Mouse (Mus musculus) erythroblast, adult 5-6 weeks (primary cell): ENCODE data around the gene Pdyn. TPM values are rescaled to one million over a fixed set of nuclear protein-coding genes. Genes with fewer than 3 reads are reported as not detected.

Source experiments
- ATAC-seq: replicated peaks from 2 replicates; pipeline ENCODE4 v1.8.0; 2016; ENCODE audit warnings: moderate number of reproducible peaks, mild to moderate bottlenecking, moderate TSS enrichment, inconsistent platforms; ENCODE audit not compliant: poor library complexity, low FRiP score, severe bottlenecking
- total RNA-seq, 2 experiments: library from RNA; stranded (forward) in 1 of 2; stranded (reverse) in 1 of 2; fragments of 150-400 nt in 1 of 2; fragments of 200-764, 138-1000 nt in 1 of 2; gene quantifications; 2 replicates each; pipeline versions ENCODE4 v1.2.3 to v1.2.4; 2015 to 2017; ENCODE audit warnings: low replicate concordance in 2 of 2

Pdyn gene
- total RNA-seq (2015; ENCODE audit: low replicate concordance) (not detected in 2 replicates), total RNA-seq (2017; ENCODE audit: low replicate concordance) (not detected in 2 replicates)

DNA sequence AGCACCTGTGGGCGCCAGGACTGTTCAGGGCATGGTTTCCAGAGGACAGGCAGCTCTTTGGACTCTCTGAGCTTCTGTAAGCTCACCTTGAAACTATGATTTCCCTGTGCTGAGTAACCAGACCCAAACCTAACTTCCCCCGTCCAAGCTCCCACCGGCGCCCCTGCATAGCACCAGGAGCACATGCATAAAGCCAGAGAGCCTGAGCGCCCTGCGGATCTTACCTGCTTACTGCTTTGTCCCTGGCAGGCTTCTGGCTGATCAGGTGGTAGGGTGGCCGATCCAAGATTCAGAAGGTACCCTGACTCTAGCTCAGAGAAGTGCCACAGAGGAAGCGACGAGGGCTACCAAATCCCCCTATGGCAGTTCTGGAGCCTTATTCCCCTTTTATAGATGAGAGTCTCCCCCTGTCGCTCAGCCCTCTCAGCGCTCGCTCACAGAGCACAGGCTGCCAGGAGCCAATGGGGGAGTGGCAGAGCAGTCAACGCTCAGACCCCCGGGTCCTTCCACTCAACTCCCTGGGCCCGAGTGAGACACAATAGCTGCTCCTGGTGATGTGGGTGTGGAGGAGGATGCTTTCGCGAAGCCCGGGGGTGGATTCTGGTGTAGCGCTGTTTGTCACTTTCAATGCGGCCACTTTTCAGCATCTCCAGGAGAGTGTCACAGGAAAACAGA lies at the start of gene Pdyn:
Gene Pdyn, minus strand, starts transcription at position 361 of the 675 bp plus-strand sequence.
- ATAC-seq: no peak

DNA sequence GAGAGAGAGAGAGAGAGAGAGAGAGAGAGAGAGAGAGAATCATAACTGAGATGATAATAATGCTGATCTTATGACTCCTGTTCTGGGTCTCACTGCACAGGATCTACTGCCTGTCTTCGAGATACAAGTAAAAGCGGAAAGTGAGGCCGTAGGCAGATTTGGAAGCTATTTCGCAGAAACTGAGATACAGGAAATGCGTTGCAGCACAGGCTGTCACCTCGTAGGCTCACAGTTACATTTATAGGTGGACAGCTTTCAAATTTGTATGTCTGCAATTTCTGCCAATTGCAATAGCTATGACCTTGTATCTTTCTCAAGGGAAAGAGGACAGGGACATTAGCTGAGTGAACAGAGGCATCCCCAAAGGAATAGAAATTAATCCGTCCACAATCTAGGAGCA lies 42.4 kb upstream of the Pdyn start:
- ATAC-seq: no peak

GRCm38 (mm10) chr2:129740515-129740914 lies 40.9 kb upstream of the Pdyn start:
- no peak for ATAC-seq

DNA sequence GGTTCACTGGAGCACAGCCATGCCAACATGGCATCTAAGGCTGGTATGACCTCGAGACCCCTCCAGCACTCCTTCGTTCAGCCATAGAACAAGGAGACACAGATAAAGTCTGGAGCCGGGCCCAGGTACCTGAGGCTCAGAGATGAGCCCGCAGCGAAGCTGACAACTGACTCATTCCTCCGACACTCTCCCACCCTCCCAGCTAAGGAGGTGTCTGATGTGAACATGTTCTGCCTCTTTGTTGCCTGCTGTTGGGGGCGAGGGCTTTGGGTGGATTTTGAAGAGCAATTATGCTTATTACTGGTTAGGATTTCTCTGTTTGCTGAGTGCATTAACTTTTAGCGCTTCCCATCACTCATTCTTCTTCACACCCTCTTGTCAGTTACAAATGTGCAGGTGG lies 34.4 kb upstream of the Pdyn start:
- no peak for ATAC-seq

- no peak for ATAC-seq
Observed at GRCm38 (mm10) chr2:129729681-129730080, 30.0 kb upstream of the Pdyn start.

DNA sequence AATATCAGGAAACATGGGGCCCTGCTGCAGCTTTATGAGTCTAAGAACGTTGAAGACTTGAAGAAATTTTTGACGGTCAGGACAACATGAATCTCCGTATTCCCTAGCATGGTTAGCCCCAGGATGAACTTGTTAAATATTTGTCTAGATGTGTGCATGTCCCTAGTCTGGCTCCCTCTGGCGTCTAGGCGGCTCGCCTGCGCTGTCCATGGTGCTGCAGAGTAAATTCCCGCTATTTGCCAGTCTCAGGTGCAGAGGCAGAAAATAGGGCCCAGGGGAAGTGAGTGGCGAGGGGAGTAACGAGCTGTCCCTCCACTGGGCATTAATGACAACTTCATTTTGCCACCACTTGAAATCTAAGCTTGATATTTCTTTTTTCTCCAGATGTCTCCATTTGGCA lies 16.0 kb upstream of the Pdyn start:
- no peak for ATAC-seq

DNA sequence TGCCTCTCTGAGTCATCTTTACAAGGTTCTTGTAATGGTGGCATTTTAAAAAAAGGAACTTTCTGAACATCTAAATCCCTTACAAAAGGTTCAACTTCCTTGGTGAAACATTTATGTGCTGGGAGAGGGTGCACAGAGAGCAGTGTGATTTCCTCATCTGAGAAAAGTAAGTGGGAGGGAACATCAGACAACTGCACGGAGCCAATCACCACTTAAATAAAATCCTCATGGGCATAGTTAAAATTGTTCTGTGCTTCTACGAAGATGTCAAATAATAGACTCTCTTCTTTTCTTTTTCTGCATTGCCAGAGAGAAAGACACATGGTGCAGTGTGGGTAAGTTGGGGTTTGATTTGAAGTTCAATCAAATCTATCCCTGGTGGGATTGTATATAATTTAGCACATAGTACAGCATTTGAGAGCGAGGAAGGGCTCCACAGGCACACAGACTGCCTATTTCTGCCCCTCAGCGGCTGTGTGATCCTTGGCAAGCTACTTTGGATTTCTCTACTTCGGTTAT lies 13.4 kb upstream of the Pdyn start:
- ATAC-seq: no peak

DNA sequence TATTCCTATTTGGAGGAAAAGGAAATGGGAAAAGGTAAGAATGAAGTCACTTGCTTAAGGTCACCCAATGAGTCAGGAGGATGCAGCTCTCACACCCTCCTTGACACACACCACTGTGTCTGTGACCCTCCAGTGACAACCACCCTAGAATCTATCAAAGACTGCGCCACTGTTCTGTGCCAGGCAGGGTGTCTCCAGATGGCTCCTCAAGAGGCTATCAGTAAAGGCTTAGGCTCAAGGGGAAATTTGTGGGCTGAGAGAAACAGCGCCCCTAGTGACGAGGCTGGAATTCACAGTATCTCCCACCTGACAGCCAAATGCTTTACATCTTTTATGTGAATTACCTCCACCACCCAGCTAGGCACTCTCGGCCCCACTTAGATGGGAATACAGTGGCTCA lies 3.6 kb downstream of the Pdyn start:
- peak; percentile 73; the same call in 1 of the 2 replicates for ATAC-seq

GRCm38 (mm10) chr2:129694303-129694702 lies 5.3 kb downstream of the Pdyn start:
- ATAC-seq: no peak

DNA sequence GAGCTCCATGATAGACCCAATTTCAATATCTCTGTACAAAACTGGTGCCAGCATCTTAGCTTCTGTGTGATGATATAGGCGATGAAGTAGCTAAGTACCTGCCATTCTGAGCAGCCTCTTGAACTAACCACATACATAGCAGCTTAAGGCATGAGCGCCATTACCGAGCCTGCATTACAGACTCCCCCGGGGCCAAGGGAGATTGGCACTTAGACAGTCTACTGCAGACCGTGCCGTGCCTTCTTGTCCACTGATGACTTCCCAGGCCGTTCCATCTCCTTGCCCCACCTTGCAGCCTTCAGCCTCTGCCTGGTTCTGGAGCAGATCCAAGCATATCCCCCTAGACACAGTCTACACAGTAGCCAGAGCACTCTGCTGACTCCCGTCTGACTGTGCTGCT lies 7.0 kb downstream of the Pdyn start:
- ATAC-seq: no peak

GRCm38 (mm10) chr2:129689694-129690093 lies 9.9 kb downstream of the Pdyn start:
- no peak for ATAC-seq

DNA sequence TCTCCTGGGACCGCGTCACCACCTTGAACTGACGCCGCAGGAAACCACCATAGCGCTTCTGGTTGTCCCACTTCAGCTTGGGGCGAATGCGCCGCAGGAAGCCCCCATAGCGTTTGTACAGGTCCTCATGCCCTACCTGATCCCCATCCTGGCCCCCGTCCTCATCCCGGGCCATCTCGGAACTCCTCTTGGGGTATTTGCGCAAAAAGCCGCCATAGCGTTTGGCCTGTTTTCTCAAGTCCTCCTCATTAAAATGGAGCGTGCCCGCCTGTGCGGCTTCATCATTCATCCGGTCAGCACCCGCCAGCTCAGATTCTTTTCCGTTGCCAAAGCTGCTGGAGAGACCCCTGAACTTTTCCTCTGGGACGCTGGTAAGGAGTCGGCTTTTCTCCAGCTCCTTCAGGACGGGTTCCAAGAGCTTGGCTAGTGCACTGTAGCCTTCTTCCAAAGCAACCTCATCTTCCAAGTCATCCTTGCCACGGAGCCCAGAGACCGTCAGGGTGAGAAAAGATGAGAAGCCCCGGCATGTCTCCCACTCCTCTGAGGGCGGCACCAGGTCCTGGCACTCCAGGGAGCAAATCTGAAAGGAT lies 11.5 kb downstream of the Pdyn start:
- ATAC-seq: no peak

- no peak for ATAC-seq
Observed at GRCm38 (mm10) chr2:129686908-129687307, 12.7 kb downstream of the Pdyn start.

GRCm38 (mm10) chr2:129684014-129684413 lies 15.6 kb downstream of the Pdyn start:
- no peak for ATAC-seq

GRCm38 (mm10) chr2:129680236-129680635 lies 19.4 kb downstream of the Pdyn start:
- ATAC-seq: no peak

DNA sequence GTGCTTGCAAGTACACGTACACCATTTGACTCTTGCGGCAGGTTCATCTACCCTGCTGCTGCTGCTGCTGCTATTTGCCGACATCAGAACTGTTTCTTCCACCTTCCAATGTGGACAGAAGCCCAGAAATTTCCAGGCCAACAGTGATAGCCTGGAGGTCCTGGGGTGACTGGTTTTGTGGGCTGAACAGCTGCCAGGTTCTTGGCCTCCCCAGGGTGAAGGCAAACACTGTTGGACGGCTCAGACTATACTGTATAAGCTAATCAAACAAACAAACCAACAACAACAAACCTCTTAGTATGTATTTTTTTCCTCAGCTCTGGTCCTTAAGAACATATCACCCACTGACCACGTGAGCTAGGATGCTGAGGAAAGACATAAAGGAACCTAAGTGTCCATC lies 20.6 kb downstream of the Pdyn start:
- no peak for ATAC-seq

- no peak for ATAC-seq
Observed at GRCm38 (mm10) chr2:129677664-129678063, 22.0 kb downstream of the Pdyn start.

- peak; percentile 94 for ATAC-seq
Observed at GRCm38 (mm10) chr2:129674935-129675634, 24.6 kb downstream of the Pdyn start.

DNA sequence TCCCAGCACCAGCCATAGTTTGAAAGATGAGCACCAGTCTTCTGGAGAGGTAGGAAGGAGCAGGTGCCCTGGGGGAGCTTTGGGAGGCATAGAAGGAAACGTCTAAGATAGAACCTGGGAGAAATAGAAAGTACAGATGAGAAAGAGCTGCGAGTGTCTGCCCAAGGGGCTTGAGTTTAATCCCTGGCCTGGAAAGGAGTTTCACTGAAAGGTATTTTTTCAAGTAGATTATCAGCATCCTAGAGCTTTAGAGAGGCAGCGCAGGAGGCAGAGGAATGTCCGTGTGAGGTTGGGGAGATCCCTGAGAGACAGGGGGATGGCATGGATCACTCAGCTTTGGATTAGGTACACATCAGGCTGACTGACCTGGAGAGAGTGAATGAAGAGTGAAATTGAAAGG lies 27.7 kb downstream of the Pdyn start:
- ATAC-seq: no peak

DNA sequence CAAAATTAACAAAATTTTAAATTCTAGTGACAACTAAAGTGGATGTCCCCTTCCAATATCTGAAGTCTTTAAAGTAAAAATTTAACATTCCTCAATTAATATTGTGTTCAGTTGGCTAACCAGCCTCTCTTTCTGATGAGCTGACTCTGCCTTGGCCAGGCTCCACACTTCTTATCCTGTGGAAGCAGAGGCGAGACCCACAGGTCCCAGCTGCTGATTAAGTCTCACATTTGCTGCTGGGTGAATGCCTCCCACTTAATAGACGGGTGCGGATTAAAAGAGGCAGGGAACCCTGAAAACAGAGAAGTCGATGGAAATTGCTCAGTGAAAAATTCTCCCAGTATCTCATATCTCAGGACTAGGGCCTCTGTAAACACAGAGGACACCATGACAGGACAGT lies 37.2 kb downstream of the Pdyn start:
- ATAC-seq: peak; percentile 99

DNA sequence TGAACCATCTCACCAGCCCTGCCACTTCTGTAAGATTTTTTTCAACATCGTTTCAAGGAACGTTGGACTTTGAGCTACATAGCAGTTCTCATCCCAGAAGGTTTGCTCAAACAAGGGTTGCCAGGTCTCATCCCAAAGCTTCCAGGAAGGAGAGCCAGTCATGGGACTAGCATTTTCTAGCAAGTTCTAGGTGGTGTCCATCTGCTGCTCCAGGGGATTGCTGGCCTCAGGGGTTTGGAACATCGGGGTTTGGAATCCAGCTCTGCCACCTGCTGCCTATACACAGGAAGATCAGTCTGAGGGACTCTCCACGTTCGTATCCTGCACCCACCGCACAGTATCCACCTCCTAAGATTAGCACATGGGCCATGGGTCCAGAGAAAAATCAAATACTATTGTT lies 39.6 kb downstream of the Pdyn start:
- ATAC-seq: no peak
